Mouse (Mus musculus) stomach, embryonic 15.5 days (tissue): ENCODE measurements at regions not wholly inside any gene's neighbourhood (a gene's known extent, or its start where the extent isn't known, plus 50 kb on each side); places are given as distances from the start of the nearest gene placed in this dataset.

Experiments
- ATAC-seq: fragments of 200-750 bp; cut with Nextera tagmentation; 2 replicates; pipeline ENCODE4 v1.8.0; 2017; ENCODE audit warnings: low read depth, moderate number of reproducible peaks, moderate TSS enrichment; ENCODE audit not compliant: insufficient read depth, low FRiP score
- H3K27ac ChIP-seq: fragments of 300-500 bp; sonication (generic); 2 replicates; pipeline ENCODE4 v1.5.1; 2015; ENCODE audit warnings: mild to moderate bottlenecking, inconsistent platforms
- H3K27me3 ChIP-seq: fragments of 300-500 bp; sonication (generic); replicated peaks from 2 replicates; pipeline ENCODE4 v1.6.1; 2015; ENCODE audit warnings: inconsistent platforms
- H3K36me3 ChIP-seq: fragments of 300-500 bp; sonication (generic); 2 replicates; pipeline ENCODE4 v1.6.1; 2015; ENCODE audit warnings: inconsistent platforms
- H3K4me1 ChIP-seq: fragments of 300-500 bp; sonication (generic); 2 replicates; pipeline ENCODE4 v1.6.1; 2015; ENCODE audit warnings: inconsistent platforms
- H3K4me2 ChIP-seq: fragments of 300-500 bp; sonication (generic); 2 replicates; pipeline ENCODE4 v1.6.1; 2015; ENCODE audit warnings: mild to moderate bottlenecking, inconsistent platforms
- H3K4me3 ChIP-seq: fragments of 300-500 bp; sonication (generic); replicated peaks from 2 replicates; pipeline ENCODE4 v1.5.1; 2015; ENCODE audit warnings: inconsistent platforms
- H3K9ac ChIP-seq: fragments of 300-500 bp; sonication (generic); 2 replicates; pipeline ENCODE4 v1.6.1; 2015; ENCODE audit warnings: inconsistent platforms
- H3K9me3 ChIP-seq: fragments of 300-500 bp; sonication (generic); 2 replicates; pipeline ENCODE4 v1.6.1; 2016; ENCODE audit warnings: inconsistent platforms
- WGBS: fragments of 180-500 bp; shearing (Covaris S2); methylation state at CpG from one replicate; pipeline ENCODE4 v1.1.7; 2015; 5-methylcytosine and 5-hydroxymethylcytosine counted together

DNA sequence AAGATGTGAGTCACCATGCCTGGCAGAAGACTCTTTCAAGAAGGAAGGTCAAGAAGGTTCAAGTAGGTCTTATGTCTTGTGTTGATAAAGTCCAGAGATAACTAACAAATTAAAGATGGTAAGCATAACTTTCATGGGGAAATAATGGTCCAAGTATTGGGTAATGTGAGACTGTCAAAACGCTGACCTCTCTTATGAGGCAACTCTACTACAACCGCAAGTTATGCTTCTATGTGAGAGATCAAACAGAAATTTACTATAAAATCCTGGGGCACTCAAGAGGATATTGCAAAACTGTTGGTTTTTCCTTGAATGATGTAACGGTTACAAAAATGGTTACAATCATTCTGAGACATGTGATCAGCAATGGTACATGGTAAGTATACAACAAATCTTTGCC lies 192.6 kb upstream of the Kit start:
- H3K36me3 ChIP-seq, result no peaks in the 10 kb centered on the region
- H3K27ac ChIP-seq, result no peak overlapping the region
- H3K9ac ChIP-seq, result no peak overlapping the region
- H3K27me3 ChIP-seq, result no peaks in the 10 kb centered on the region
- H3K4me1 ChIP-seq, result peaks cover 11% of the 10 kb centered on the region; the same call in 1 of the 2 replicates
- H3K4me3 ChIP-seq, result no peak overlapping the region
- H3K4me2 ChIP-seq, result no peak overlapping the region
- ATAC-seq, result no peak
- WGBS, result 84% methylated on average over 3 of the region's 3 CpGs
- no peaks in the 10 kb centered on the region for H3K9me3 ChIP-seq

DNA sequence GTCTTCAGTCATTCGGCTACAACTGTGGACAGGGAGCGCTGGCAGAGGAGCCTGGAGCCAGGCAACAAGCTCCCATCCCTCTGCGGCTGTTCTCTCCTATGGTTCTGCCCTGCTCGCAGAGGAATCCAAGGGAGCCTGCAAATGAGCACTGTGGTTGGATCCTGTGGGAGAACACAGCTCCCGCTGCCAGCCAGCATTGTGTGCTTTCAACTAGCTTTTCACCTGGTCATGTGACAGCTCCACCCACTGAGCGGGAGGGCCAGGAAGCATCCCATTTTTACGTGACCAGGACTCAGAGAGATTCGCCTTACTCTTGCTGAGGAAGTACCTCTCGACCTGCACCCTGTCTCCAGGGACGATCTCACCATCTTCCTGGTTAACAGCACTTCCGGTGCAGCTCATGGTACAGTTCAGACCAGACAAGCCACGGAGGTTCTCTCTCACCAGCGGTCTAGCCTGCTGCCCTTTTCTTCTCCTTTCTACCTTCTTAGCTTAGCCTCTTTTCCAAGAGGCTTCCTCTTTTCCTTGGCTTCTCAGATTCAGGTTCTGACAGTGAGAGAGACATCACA lies 186.7 kb upstream of the Kit start:
- ATAC-seq, result peak; percentile 18; the same call in 1 of the 2 replicates
- 47% methylated on average over 13 of the region's 13 CpGs for WGBS

GRCm38 (mm10) chr5:75388699-75389260 lies 185.9 kb upstream of the Kit start:
- Histone ChIP-seq H3K36me3 (no peaks in the 10 kb centered on the region), H3K27me3 (no peaks in the 10 kb centered on the region), H3K9me3 (no peaks in the 10 kb centered on the region), H3K4me3 (no peak overlapping the region), H3K4me1 (peaks cover 15% of the 10 kb centered on the region; the same call in 1 of the 2 replicates), H3K4me2 (no peak overlapping the region), H3K27ac (no peak overlapping the region), H3K9ac (no peak overlapping the region)
- ATAC-seq, result no peak
- WGBS, result 69% methylated on average over 7 of the region's 7 CpGs

More for the DNA sequence above, 186.7 kb upstream of the Kit start:
- no peaks in the 10 kb centered on the region for H3K9me3 ChIP-seq
- no peak overlapping the region for H3K9ac ChIP-seq
- no peaks in the 10 kb centered on the region for H3K27me3 ChIP-seq
- H3K27ac ChIP-seq, result no peak overlapping the region
- no peak overlapping the region for H3K4me2 ChIP-seq
- no peaks in the 10 kb centered on the region for H3K36me3 ChIP-seq
- no peak overlapping the region for H3K4me3 ChIP-seq
- peaks cover 15% of the 10 kb centered on the region; the same call in 1 of the 2 replicates for H3K4me1 ChIP-seq

GRCm38 (mm10) chr5:75389433-75389971 lies 185.2 kb upstream of the Kit start:
- Histone ChIP-seq H3K27ac (peak overlapping the region; percentile 42; the same call in 1 of the 2 replicates), H3K4me1 (peaks cover 15% of the 10 kb centered on the region; the same call in 1 of the 2 replicates), H3K9me3 (no peaks in the 10 kb centered on the region), H3K4me3 (no peak overlapping the region), H3K4me2 (no peak overlapping the region), H3K36me3 (no peaks in the 10 kb centered on the region), H3K27me3 (no peaks in the 10 kb centered on the region), H3K9ac (no peak overlapping the region)
- 48% methylated on average over 7 of the region's 7 CpGs for WGBS
- no peak for ATAC-seq

GRCm38 (mm10) chr5:75398820-75399219 lies 175.9 kb upstream of the Kit start:
- Histone ChIP-seq H3K27ac (no peak overlapping the region), H3K9ac (no peak overlapping the region), H3K9me3 (no peaks in the 10 kb centered on the region), H3K4me3 (no peak overlapping the region), H3K27me3 (no peaks in the 10 kb centered on the region), H3K36me3 (no peaks in the 10 kb centered on the region), H3K4me1 (peaks cover 20% of the 10 kb centered on the region; the same call in 1 of the 2 replicates), H3K4me2 (no peak overlapping the region)
- no peak for ATAC-seq
- 81% methylated on average over 5 of the region's 5 CpGs for WGBS

DNA sequence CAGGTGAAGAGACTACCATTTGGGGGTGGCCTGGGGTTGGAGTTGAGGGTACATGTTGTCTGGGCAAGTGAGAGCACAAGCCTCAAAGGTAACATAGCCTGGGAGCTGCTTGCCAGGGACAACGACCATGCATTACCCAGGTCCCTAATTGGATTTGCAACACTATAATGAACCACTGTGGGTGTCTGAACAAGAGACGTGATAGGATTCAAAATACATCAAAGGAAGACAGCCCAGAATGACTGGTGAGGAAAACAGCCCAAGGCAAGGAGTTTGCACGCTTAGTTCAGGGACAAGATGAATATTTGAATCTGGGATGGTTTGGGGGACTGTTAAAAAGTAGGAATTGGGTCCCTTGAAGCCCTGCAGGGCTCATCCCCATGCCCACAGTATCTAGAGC lies 173.0 kb upstream of the Kit start:
- no peak overlapping the region for H3K9ac ChIP-seq
- H3K27ac ChIP-seq, result no peak overlapping the region
- WGBS, result 75% methylated on average over 3 of the region's 3 CpGs
- H3K27me3 ChIP-seq, result no peaks in the 10 kb centered on the region
- H3K4me1 ChIP-seq, result peaks cover 23% of the 10 kb centered on the region; the same call in 1 of the 2 replicates
- no peaks in the 10 kb centered on the region for H3K36me3 ChIP-seq
- ATAC-seq, result no peak
- H3K4me3 ChIP-seq, result no peak overlapping the region
- H3K4me2 ChIP-seq, result no peak overlapping the region
- no peaks in the 10 kb centered on the region for H3K9me3 ChIP-seq

GRCm38 (mm10) chr5:75402631-75403030 lies 172.1 kb upstream of the Kit start:
- Histone ChIP-seq H3K9me3 (no peaks in the 10 kb centered on the region), H3K9ac (no peak overlapping the region), H3K4me1 (peaks cover 23% of the 10 kb centered on the region; the same call in 1 of the 2 replicates), H3K27ac (no peak overlapping the region), H3K4me3 (no peak overlapping the region), H3K36me3 (no peaks in the 10 kb centered on the region), H3K4me2 (no peak overlapping the region), H3K27me3 (no peaks in the 10 kb centered on the region)
- WGBS, result 32% methylated on average over 3 of the region's 3 CpGs
- ATAC-seq, result no peak

GRCm38 (mm10) chr5:75403531-75403930 lies 171.2 kb upstream of the Kit start:
- no peaks in the 10 kb centered on the region for H3K27me3 ChIP-seq
- H3K4me1 ChIP-seq, result peaks cover 23% of the 10 kb centered on the region; the same call in 1 of the 2 replicates
- H3K36me3 ChIP-seq, result no peaks in the 10 kb centered on the region
- peak overlapping the region; percentile 1; the same call in 1 of the 2 replicates for H3K27ac ChIP-seq
- no peak overlapping the region for H3K4me2 ChIP-seq
- no peaks in the 10 kb centered on the region for H3K9me3 ChIP-seq
- WGBS, result 78% methylated on average over 5 of the region's 5 CpGs
- ATAC-seq, result no peak
- no peak overlapping the region for H3K4me3 ChIP-seq
- no peak overlapping the region for H3K9ac ChIP-seq

- Histone ChIP-seq H3K4me3 (no peak overlapping the region), H3K9ac (no peak overlapping the region), H3K27me3 (no peaks in the 10 kb centered on the region), H3K27ac (no peak overlapping the region), H3K4me2 (no peak overlapping the region), H3K36me3 (no peaks in the 10 kb centered on the region), H3K9me3 (no peaks in the 10 kb centered on the region), H3K4me1 (peaks cover 23% of the 10 kb centered on the region; the same call in 1 of the 2 replicates)
- no peak for ATAC-seq
- 44% methylated on average over 9 of the region's 9 CpGs for WGBS
Observed at GRCm38 (mm10) chr5:75404601-75405285, 170.0 kb upstream of the Kit start.

DNA sequence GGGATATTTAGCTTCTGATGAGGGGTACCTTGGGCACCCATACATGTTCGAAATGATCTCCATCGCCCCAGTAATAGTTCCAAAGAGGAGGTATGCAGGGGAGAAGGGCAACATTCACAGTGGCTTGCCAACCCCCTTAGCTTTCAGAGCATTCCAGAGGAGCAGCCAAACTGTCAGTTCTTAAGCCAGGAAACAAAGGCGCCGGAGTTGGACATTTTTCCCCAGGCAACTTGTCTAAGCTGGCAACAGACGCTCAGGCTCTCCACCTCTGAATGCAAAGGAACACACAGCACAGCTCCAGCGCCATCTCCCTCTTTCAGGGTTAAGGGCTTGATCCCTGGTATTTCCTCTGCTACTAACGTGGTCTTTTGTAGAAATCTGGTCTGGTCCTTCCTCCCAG lies 169.2 kb upstream of the Kit start:
- H3K9me3 ChIP-seq, result no peaks in the 10 kb centered on the region
- 51% methylated on average over 7 of the region's 7 CpGs for WGBS

GRCm38 (mm10) chr5:75407686-75408085 lies 167.0 kb upstream of the Kit start:
- no peak overlapping the region for H3K27ac ChIP-seq
- no peak for ATAC-seq
- no peak overlapping the region for H3K4me3 ChIP-seq
- no peak overlapping the region for H3K9ac ChIP-seq
- H3K4me2 ChIP-seq, result no peak overlapping the region
- H3K36me3 ChIP-seq, result no peaks in the 10 kb centered on the region
- no peaks in the 10 kb centered on the region for H3K9me3 ChIP-seq
- 80% methylated on average over 10 of the region's 10 CpGs for WGBS
- H3K27me3 ChIP-seq, result no peaks in the 10 kb centered on the region
- H3K4me1 ChIP-seq, result peaks cover 13% of the 10 kb centered on the region; the same call in 1 of the 2 replicates

More for the DNA sequence above, 169.2 kb upstream of the Kit start:
- no peak for ATAC-seq
- H3K27me3 ChIP-seq, result no peaks in the 10 kb centered on the region
- peaks cover 23% of the 10 kb centered on the region; the same call in 1 of the 2 replicates for H3K4me1 ChIP-seq
- H3K4me2 ChIP-seq, result no peak overlapping the region
- no peaks in the 10 kb centered on the region for H3K36me3 ChIP-seq
- H3K9ac ChIP-seq, result no peak overlapping the region
- no peak overlapping the region for H3K27ac ChIP-seq
- no peak overlapping the region for H3K4me3 ChIP-seq
